Mouse (Mus musculus) forebrain, embryonic 14.5 days (tissue): ENCODE data around the gene Fgf14. TPM values are rescaled to one million over a fixed set of nuclear protein-coding genes. Genes with fewer than 3 reads are reported as not detected.

Source experiments
- ATAC-seq: fragments of 200-750 bp; cut with Nextera tagmentation; 2 replicates; pipeline ENCODE4 v1.8.0; 2017; ENCODE audit warnings: mild to moderate bottlenecking, moderate library complexity
- DNase-seq: peaks from one replicate; pipeline ENCODE4 v3.0.0-alpha.2; 2015; ENCODE audit warnings: low spot score
- H3K27ac ChIP-seq: fragments of 300-500 bp; sonication (generic); 2 replicates; pipeline ENCODE4 v1.5.1; 2014; ENCODE audit warnings: low read depth, mild to moderate bottlenecking, control low read depth, low read length, moderate library complexity
- H3K27me3 ChIP-seq: fragments of 300-500 bp; sonication (generic); replicated peaks from 2 replicates; pipeline ENCODE4 v1.6.1; 2014; ENCODE audit warnings: low read length, control low read depth, mixed read lengths; ENCODE audit not compliant: control insufficient read depth, insufficient read depth
- H3K36me3 ChIP-seq: fragments of 300-500 bp; sonication (generic); 2 replicates; pipeline ENCODE4 v1.6.1; 2014; ENCODE audit warnings: low read length, control low read depth; ENCODE audit not compliant: control insufficient read depth, insufficient read depth
- H3K4me1 ChIP-seq: fragments of 300-500 bp; sonication (generic); 2 replicates; pipeline ENCODE4 v1.6.1; 2014; ENCODE audit warnings: antibody characterized with exemption, low read length, control low read depth; ENCODE audit not compliant: control insufficient read depth, insufficient read depth
- H3K4me2 ChIP-seq: fragments of 300-500 bp; sonication (generic); 2 replicates; pipeline ENCODE4 v1.6.1; 2014; ENCODE audit warnings: mild to moderate bottlenecking, control low read depth, low read length
- H3K4me3 ChIP-seq: fragments of 300-500 bp; sonication (generic); 2 replicates; pipeline ENCODE4 v1.5.1; 2014; ENCODE audit warnings: low read depth, low read length, control low read depth
- H3K9ac ChIP-seq: fragments of 300-500 bp; sonication (generic); 2 replicates; pipeline ENCODE4 v1.6.1; 2014; ENCODE audit warnings: mild to moderate bottlenecking, low read length, control low read depth, moderate library complexity
- H3K9me3 ChIP-seq: fragments of 300-500 bp; sonication (generic); replicated peaks from 2 replicates; pipeline ENCODE4 v1.6.1; 2016; ENCODE audit warnings: low read length, control low read depth, mixed read lengths; ENCODE audit not compliant: control insufficient read depth
- WGBS: fragments of 180-500 bp; shearing (Covaris S2); extraction: QIAGEN DNeasy Blood & Tissue Kit; methylation state at CpG from one replicate; pipeline ENCODE4 v1.1.7; 2014; 5-methylcytosine and 5-hydroxymethylcytosine counted together
- polyA plus RNA-seq: library from polyadenylated mRNA; unstranded; fragments of >200 nt; fragmentation: Nextera tagmentation; extraction: Ambion mirVana; gene quantifications from 2 replicates; pipeline ENCODE4 v1.2.1, GENCODE M21; 2014

Gene Fgf14
- polyA plus RNA-seq, 1 experiment from 2014 or later = 18.9 TPM

DNA sequence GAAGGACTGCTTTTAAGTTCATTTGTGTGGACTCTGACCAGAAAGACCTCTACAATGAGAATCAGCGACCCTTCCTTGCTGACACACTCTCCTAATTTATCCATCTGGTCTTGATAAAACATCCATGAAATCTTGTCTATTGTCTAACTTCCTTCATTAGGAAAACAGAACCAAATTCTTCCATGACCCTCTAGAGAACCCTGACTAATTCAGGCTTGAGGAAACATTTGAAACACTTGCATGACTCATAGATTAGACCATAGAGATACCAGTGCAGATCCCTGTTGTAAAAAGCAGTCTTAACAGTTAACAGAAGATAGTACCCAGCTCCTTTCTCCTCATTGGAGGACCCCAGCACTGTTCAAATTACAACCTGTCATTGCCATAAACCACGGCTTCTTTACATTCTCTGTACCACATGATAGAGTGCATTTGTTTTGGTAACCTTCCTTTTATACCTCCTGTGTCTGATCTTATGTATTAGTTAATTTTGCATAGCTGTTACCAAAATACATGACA lies 412.3 kb downstream of the Fgf14 start:
- H3K4me2 ChIP-seq = no peak overlapping the region
- H3K9ac ChIP-seq = no peak overlapping the region
- no peaks in the 10 kb centered on the region for H3K27me3 ChIP-seq
- DNase-seq = no peak
- ATAC-seq = no peak
- no peaks in the 10 kb centered on the region for H3K4me1 ChIP-seq
- WGBS = 63% methylated on average over 2 of the region's 2 CpGs
- H3K36me3 ChIP-seq = no peaks in the 10 kb centered on the region
- H3K27ac ChIP-seq = no peak overlapping the region
- H3K9me3 ChIP-seq = no peaks in the 10 kb centered on the region
- no peak overlapping the region for H3K4me3 ChIP-seq

DNA sequence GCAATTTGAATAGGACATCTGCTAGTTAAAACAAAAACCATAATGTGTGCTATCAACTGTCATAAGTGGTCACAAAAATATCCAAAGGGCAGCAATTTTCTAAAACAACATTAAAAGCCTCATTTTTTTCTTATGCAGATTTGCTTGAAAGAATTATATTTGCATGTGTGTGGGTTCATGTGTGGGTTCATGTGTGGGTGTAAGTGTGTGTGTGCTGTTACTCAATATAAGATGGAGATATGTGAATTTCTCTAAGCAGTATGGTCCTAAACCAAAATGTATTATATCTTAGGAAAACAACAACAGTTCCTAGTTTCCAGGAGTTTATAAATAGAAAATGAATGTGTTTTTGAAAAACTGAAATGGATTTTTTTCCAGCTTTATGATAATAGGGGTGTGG lies 413.7 kb downstream of the Fgf14 start:
- H3K4me1 ChIP-seq = no peaks in the 10 kb centered on the region
- ATAC-seq = no peak
- no peaks in the 10 kb centered on the region for H3K9me3 ChIP-seq
- H3K27me3 ChIP-seq = no peaks in the 10 kb centered on the region
- no peak overlapping the region for H3K4me2 ChIP-seq
- H3K4me3 ChIP-seq = no peak overlapping the region
- H3K27ac ChIP-seq = no peak overlapping the region
- DNase-seq = no peak
- H3K36me3 ChIP-seq = no peaks in the 10 kb centered on the region
- no peak overlapping the region for H3K9ac ChIP-seq

DNA sequence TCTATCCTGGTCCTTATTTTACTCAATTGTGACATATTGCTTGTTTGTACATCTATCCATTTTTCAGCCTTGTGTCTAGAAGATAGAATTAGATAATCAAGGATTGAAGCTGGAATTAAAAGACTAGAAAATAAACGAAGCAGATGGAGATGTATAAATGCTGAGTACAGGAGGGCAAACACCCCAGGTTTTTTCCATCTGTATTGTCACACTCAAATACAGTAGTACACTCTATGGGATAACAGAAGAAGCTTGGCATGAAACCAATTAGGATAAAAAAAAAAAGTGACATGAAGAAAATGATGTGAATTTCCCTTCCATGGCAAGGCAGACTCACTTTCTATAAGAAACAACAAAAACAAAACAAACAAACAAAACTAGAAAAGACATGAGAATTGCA lies 429.4 kb downstream of the Fgf14 start:
- no peak overlapping the region for H3K9ac ChIP-seq

DNA sequence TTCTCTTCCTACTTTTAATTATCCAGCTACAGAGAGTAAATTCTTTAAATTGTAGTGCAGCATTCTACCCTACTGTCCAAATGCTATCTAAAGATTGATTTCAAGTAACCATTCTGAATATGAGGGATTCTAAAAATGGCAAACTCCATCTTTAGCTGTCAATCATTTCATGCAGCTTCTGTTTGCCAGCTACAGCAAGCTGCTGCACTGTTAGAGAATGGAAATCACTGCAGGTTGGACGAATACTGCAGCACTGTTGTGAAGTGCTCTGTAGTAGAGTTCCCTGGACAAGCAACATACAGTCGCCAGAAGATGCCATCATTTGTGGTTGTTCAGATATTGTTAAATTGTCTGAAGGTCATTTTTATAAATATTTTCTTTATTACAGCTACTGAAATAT lies 453.5 kb downstream of the Fgf14 start:
- ATAC-seq (peak; percentile 60; the same call in 1 of the 2 replicates), DNase-seq (peak; percentile 51)
- H3K9ac ChIP-seq = no peak overlapping the region
- H3K27ac ChIP-seq = no peak overlapping the region
- no peaks in the 10 kb centered on the region for H3K4me1 ChIP-seq
- 58% methylated on average over 2 of the region's 2 CpGs for WGBS
- H3K36me3 ChIP-seq = no peaks in the 10 kb centered on the region
- no peak overlapping the region for H3K4me3 ChIP-seq
- no peaks in the 10 kb centered on the region for H3K27me3 ChIP-seq
- no peaks in the 10 kb centered on the region for H3K9me3 ChIP-seq
- no peak overlapping the region for H3K4me2 ChIP-seq

More for the DNA sequence above, 429.4 kb downstream of the Fgf14 start:
- WGBS = 73% methylated on average over 1 of the region's 1 CpGs
- DNase-seq (peak; percentile 22), ATAC-seq (peak; percentile 63; the same call in 1 of the 2 replicates)
- H3K4me1 ChIP-seq = no peaks in the 10 kb centered on the region
- H3K36me3 ChIP-seq = no peaks in the 10 kb centered on the region
- no peaks in the 10 kb centered on the region for H3K9me3 ChIP-seq
- no peak overlapping the region for H3K4me3 ChIP-seq
- H3K4me2 ChIP-seq = no peak overlapping the region
- no peaks in the 10 kb centered on the region for H3K27me3 ChIP-seq
- H3K27ac ChIP-seq = no peak overlapping the region

DNA sequence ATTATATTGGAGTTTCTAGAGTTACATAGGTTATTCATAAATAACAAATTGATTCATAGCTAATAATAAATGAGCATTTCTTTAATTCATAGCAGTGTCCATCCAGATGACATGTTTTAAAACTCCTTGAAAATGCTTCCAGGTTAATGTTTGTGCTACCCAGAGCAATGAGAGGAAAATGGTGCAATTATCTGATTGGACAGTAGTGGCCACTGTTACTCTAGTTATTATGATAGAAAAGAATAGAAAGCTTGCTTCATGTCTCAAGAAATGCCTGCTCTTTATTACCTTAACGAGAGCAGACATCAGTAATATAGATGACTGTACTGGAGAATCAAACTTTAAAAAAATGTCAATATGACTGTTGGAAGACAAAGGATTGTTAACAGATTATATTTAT lies 454.5 kb downstream of the Fgf14 start:
- DNase-seq (peak; percentile 68), ATAC-seq (peak; percentile 69)
- Histone ChIP-seq H3K4me1 (no peaks in the 10 kb centered on the region), H3K9me3 (no peaks in the 10 kb centered on the region), H3K9ac (no peak overlapping the region), H3K27ac (no peak overlapping the region), H3K4me3 (no peak overlapping the region), H3K27me3 (no peaks in the 10 kb centered on the region), H3K4me2 (no peak overlapping the region), H3K36me3 (no peaks in the 10 kb centered on the region)
- WGBS = 10% methylated on average over 1 of the region's 1 CpGs

DNA sequence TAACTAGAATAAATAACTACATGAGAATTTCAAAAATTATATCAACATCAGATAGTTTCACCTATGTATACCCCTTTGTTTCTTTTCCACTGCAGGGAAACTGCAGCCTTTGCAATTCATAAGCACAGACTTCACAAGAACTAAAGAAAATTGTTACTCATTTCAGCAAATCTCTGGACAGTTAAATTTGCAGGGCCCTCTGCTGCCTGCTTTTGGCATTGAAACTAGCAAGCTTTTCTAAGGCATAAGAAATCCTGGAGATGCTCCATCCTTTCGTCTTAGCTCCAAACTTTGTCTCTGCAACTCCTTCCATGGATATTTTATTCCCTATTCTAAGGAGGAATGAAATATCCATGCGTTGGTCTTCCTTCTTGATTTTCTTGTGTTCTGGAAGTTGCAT lies 455.9 kb downstream of the Fgf14 start:
- Histone ChIP-seq H3K9ac (no peak overlapping the region), H3K4me1 (no peaks in the 10 kb centered on the region), H3K27me3 (no peaks in the 10 kb centered on the region), H3K36me3 (no peaks in the 10 kb centered on the region), H3K4me2 (no peak overlapping the region), H3K4me3 (no peak overlapping the region), H3K27ac (no peak overlapping the region), H3K9me3 (no peaks in the 10 kb centered on the region)
- ATAC-seq (no peak), DNase-seq (peak; percentile 23)
- 73% methylated on average over 2 of the region's 2 CpGs for WGBS

DNA sequence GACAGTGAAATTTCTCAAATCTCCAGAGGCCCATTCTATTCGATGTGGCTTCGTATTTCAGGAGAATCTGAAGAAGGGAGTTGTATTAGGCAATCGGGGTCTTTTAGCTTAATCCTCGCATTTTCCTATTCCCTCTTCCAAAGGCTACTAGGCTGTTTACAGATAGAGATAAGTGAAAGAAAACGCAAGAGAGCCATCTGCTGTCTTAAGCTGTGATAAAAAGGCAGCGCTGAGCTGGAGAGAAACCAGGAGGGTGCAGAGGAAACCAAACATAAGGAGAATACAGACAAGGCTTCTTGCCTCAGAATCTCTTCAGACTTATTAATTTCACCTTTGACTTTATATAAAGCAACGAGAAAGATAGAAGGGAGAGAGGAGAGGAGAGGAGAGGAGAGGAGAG lies 481.1 kb downstream of the Fgf14 start:
- Histone ChIP-seq H3K9ac (no peak overlapping the region), H3K4me2 (peak overlapping the region; percentile 33), H3K27ac (no peak overlapping the region), H3K9me3 (no peaks in the 10 kb centered on the region), H3K4me1 (peaks cover 5% of the 10 kb centered on the region), H3K36me3 (no peaks in the 10 kb centered on the region), H3K27me3 (no peaks in the 10 kb centered on the region; the same call in 1 of the 2 replicates), H3K4me3 (no peak overlapping the region)
- 14% methylated on average over 7 of the region's 7 CpGs for WGBS
- ATAC-seq = peak; percentile 54; the same call in 1 of the 2 replicates
- peak; percentile 81 for DNase-seq

DNA sequence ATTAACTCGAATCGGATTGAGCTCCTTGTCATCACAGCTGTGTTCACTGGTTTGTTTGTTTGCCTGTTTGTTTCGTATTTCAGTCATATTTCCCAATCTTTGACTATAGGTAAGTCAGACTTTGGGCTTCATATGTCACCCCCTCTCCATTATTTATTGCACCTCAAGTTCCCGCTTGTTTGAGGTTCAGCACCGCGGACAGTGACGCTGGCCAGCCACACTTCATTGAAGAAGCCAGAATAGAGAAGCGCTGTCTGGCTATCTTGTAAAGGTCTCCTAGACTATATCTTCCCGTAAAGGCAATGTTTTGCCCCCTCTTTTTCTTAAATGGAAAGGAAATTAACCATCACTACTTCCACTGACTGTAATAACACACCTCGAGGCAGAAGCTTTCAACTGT lies 481.6 kb downstream of the Fgf14 start:
- DNase-seq (peak; percentile 27), ATAC-seq (no peak)
- 27% methylated on average over 10 of the region's 10 CpGs for WGBS
- no peaks in the 10 kb centered on the region; the same call in 1 of the 2 replicates for H3K27me3 ChIP-seq
- H3K36me3 ChIP-seq = no peaks in the 10 kb centered on the region
- H3K9me3 ChIP-seq = no peaks in the 10 kb centered on the region
- no peak overlapping the region for H3K9ac ChIP-seq
- H3K4me3 ChIP-seq = no peak overlapping the region
- peaks cover 5% of the 10 kb centered on the region for H3K4me1 ChIP-seq
- peak overlapping the region; percentile 33 for H3K4me2 ChIP-seq
- H3K27ac ChIP-seq = no peak overlapping the region

DNA sequence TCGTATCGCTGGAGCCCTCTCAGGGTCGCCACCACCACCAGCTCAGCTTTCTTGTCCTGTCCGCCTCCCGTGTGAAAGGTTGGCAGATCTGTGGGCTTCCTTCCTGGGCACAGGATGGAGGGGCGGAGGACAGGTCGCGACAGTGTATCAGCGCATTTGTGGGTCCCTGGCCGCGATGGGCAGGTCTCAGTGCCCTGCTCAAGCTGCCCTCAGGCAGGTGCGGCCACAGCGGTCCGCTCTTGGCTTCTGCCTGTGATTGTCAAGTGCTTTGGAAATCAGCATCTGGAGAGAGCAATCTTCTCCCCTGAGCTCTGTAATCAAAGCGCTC lies 484.1 kb downstream of the Fgf14 start:
- Histone ChIP-seq H3K36me3 (no peaks in the 10 kb centered on the region), H3K9ac (peak overlapping the region; percentile 75), H3K4me2 (peak overlapping the region; percentile 93), H3K27me3 (no peaks in the 10 kb centered on the region; the same call in 1 of the 2 replicates), H3K9me3 (no peaks in the 10 kb centered on the region), H3K27ac (peak overlapping the region; percentile 44; the same call in 1 of the 2 replicates), H3K4me1 (peaks cover 5% of the 10 kb centered on the region), H3K4me3 (peak overlapping the region; percentile 49)
- ATAC-seq (peak; percentile 50), DNase-seq (peak; percentile 24)
- 4% methylated on average over 15 of the region's 15 CpGs for WGBS
